Mouse (Mus musculus) thymus, adult 2 months (tissue): ENCODE results near the gene Cd151.
"Not testable (repeated sequence)": the region's sequence is repeated elsewhere in the genome, so short reads cannot be mapped to it uniquely, and the experiment has no call there.

Experiments
- CTCF ChIP-seq: fragments of 200-500 bp; IDR thresholded peaks from 2 replicates; pipeline ENCODE4 v1.5.1; 2012; ENCODE audit warnings: mild to moderate bottlenecking, control low read depth, low read length, moderate library complexity, borderline replicate concordance; ENCODE audit not compliant: control insufficient read depth, poor library complexity, insufficient read depth; ENCODE audit errors: extremely low read depth
- POLR2A ChIP-seq: fragments of 200-500 bp; IDR thresholded peaks from 2 replicates; pipeline ENCODE4 v1.6.1; 2012; ENCODE audit warnings: mild to moderate bottlenecking, low read length, control low read depth, moderate library complexity; ENCODE audit not compliant: control insufficient read depth, poor library complexity, insufficient read depth; ENCODE audit errors: extremely low read depth

DNA sequence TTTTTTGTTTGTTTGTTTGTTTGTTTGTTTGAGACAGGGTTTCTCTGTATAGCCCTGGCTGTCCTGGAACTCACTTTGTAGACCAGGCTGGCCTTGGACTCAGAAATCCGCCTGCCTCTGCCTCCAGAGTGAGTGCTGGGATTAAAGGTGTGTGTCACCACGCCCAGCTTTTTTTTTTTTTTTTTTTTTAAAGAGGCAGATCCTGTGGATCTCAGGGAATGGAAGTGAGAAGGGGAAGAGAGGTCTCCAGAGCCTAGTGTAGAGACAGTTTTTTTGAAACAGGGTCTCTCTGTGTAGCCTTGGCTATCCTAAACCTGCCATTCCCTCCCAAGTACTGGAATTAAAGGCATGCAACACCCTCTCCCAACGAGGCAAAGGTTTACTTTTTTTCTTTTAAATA lies 20.8 kb upstream of the Cd151 start:
- not testable (repeated sequence) for TF ChIP-seq POLR2A, CTCF
